In genomic region chr1:74806360-74807311, GRCm38 (mm10) we compare ENCODE assay signal across 8 mouse cellular contexts. TPM values are rescaled to one million over a fixed set of nuclear protein-coding genes. Genes with fewer than 3 reads are reported as not detected.
DNase-seq lines count a peak whose midpoint lies in the region; ATAC-seq and TF ChIP-seq lines count a peak whose summit lies in the region.

No protein-coding gene starts in this region.

- ATAC-seq in lung, embryonic 16.5 days (ENCODE audit: low read depth), result peak; percentile 23; the same call in 1 of the 2 replicates
- peak; percentile 23 for ATAC-seq in forebrain, embryonic 11.5 days (replicated peaks; ENCODE audit: low FRiP score)
- ATAC-seq in megakaryocyte progenitor cell, adult 5-6 weeks (replicated peaks; ENCODE audit: poor library complexity), result no peak

- no peak overlapping the region; the same call in 1 of the 2 replicates for H3K9ac ChIP-seq in lung, embryonic 16.5 days (ENCODE audit: low read length)
- H3K9ac ChIP-seq in forebrain, embryonic 11.5 days (ENCODE audit: low read length), result peak overlapping the region; percentile 33

- H3K36me3 ChIP-seq in lung, embryonic 16.5 days (ENCODE audit: control insufficient read depth, insufficient read depth, low read length), result no peaks in the 10 kb centered on the region
- H3K36me3 ChIP-seq in forebrain, embryonic 11.5 days (ENCODE audit: control insufficient read depth, insufficient read depth, low read length), result no peaks in the 10 kb centered on the region
- H3K36me3 ChIP-seq in myocyte (ENCODE audit: control insufficient read depth, insufficient read depth), result no peaks in the 10 kb centered on the region

- under 1% methylated on average over 34 of the region's 38 CpGs for WGBS in lung, embryonic 16.5 days
- under 1% methylated on average over 38 of the region's 38 CpGs for WGBS in forebrain, embryonic 11.5 days

- no peak for DNase-seq in lung, postnatal 36 days
- DNase-seq in adrenal gland, adult 18-20 months (ENCODE audit: low spot score in 2 of 2), result peak; percentile 59 to 60
- DNase-seq in forebrain, embryonic 11.5 days (ENCODE audit: low spot score), result peak; percentile 75
- DNase-seq in kidney, postnatal 10 days, result peak; percentile 52
- peak; percentile 78 for DNase-seq in testis, postnatal 10 days (ENCODE audit: low spot score)

- H3K27ac ChIP-seq in lung, embryonic 16.5 days (ENCODE audit: low read length), result no peak overlapping the region
- H3K27ac ChIP-seq in forebrain, embryonic 11.5 days (ENCODE audit: low read depth, low read length), result no peak overlapping the region

- peak overlapping the region; percentile 27 for H3K4me3 ChIP-seq in lung, embryonic 16.5 days (ENCODE audit: low read length)
- H3K4me3 ChIP-seq in forebrain, embryonic 11.5 days (ENCODE audit: low read depth, low read length), result peak overlapping the region; percentile 24
- H3K4me3 ChIP-seq in myocyte, result peak overlapping the region; percentile 8

- H3K79me2 ChIP-seq in myocyte (ENCODE audit: control insufficient read depth, insufficient read depth), result no peaks in the 10 kb centered on the region

- no peak for TF ChIP-seq POLR2A in myocyte (IDR thresholded peaks at IDR 0.05; ENCODE audit: insufficient read length, low read depth)

- H3ac ChIP-seq in myocyte (ENCODE audit: control insufficient read depth, insufficient read length), result no peak overlapping the region

- peak overlapping the region; percentile 41 for H3K4me2 ChIP-seq in lung, embryonic 16.5 days (ENCODE audit: low read depth, low read length)
- peak overlapping the region; percentile 51 for H3K4me2 ChIP-seq in forebrain, embryonic 11.5 days (ENCODE audit: low read depth, low read length, severe bottlenecking)
- peak overlapping the region; percentile 97 for H3K4me2 ChIP-seq in myocyte (ENCODE audit: low read depth)

- peaks cover 36% of the 10 kb centered on the region for H3K4me1 ChIP-seq in lung, embryonic 16.5 days (replicated peaks; ENCODE audit: control insufficient read depth, insufficient read depth, low read length)
- H3K4me1 ChIP-seq in forebrain, embryonic 11.5 days (replicated peaks; ENCODE audit: control insufficient read depth, insufficient read depth, low read length), result peaks cover 28% of the 10 kb centered on the region

- H3K27me3 ChIP-seq in lung, embryonic 16.5 days (ENCODE audit: control insufficient read depth, insufficient read depth, low read depth, low read length), result peaks cover 78% of the 10 kb centered on the region
- H3K27me3 ChIP-seq in forebrain, embryonic 11.5 days (ENCODE audit: control insufficient read depth, insufficient read depth, low read length), result peaks cover 68% of the 10 kb centered on the region
- no peaks in the 10 kb centered on the region for H3K27me3 ChIP-seq in myocyte (ENCODE audit: control insufficient read depth, insufficient read depth, insufficient read length)

- no peaks in the 10 kb centered on the region for H3K9me3 ChIP-seq in lung, embryonic 16.5 days (ENCODE audit: control insufficient read depth, low read length)
- H3K9me3 ChIP-seq in forebrain, embryonic 11.5 days (ENCODE audit: control insufficient read depth, low read length), result no peaks in the 10 kb centered on the region

TF ChIP-seq in myocyte, 11 proteins besides CTCF, POLR2A, EP300 and RAD21:
- TF ChIP-seq POLR2AphosphoS2 (IDR thresholded peaks at IDR 0.05; ENCODE audit: insufficient read length, low read depth) (peak; percentile 69), TCF3 (IDR thresholded peaks at IDR 0.05; ENCODE audit: insufficient read length, low read depth) (peak; percentile 10), MYOG (IDR thresholded peaks at IDR 0.05; ENCODE audit: control insufficient read depth in 1 of 3, insufficient read depth in 1 of 3, insufficient read length in 2 of 3, low read depth in 2 of 3) (peak in 2 of 3 experiments; percentile 72 to 89), SRF (IDR thresholded peaks at IDR 0.05; ENCODE audit: control insufficient read depth, insufficient read length, low read depth) (no peak), USF1 (IDR thresholded peaks at IDR 0.05; ENCODE audit: low read depth) (no peak), MYOD1 (IDR thresholded peaks at IDR 0.05; ENCODE audit: control insufficient read depth in 1 of 3, insufficient read length in 2 of 3, low read depth in 2 of 3) (peak in 2 of 3 experiments; percentile 51 to 84), TCF12 (IDR thresholded peaks at IDR 0.05; ENCODE audit: insufficient read depth, poor library complexity, severe bottlenecking) (no peak), E2F4 (IDR thresholded peaks at IDR 0.05; ENCODE audit: insufficient read depth) (no peak)

RNA-seq across cellular contexts. Expression of gene Wnt10a, which starts 15.3 kb away (rescaled TPM):
- polyA plus RNA-seq in lung, embryonic 16.5 days (2015; fragmentation: Nextera tagmentation; extraction: Ambion mirVana), result 0.10 and 0.11 TPM in 2 replicates
- 1 to 10 TPM in 1 of 2 experiments, under 1 TPM in 1; 0.20 to 1.7 TPM for total RNA-seq in adrenal gland, adult 18-20 months (2021)
- polyA plus RNA-seq in forebrain, embryonic 11.5 days (2014; fragmentation: Nextera tagmentation; extraction: Ambion mirVana), result 1.5 and 2.4 TPM in 2 replicates
- polyA plus RNA-seq in myocyte (2012; fragmentation: generic; extraction: Trizol), result 44.0 TPM
- total RNA-seq in megakaryocyte progenitor cell, adult 5-6 weeks (2015), result not detected in 2 replicates
- not detected in 2 replicates for total RNA-seq in megakaryocyte progenitor cell, adult 5-6 weeks (2017)

RNA-seq across cellular contexts. Expression of gene Wnt6, which starts 34.9 kb away (rescaled TPM):
- polyA plus RNA-seq in lung, embryonic 16.5 days (2015; fragmentation: Nextera tagmentation; extraction: Ambion mirVana), result 0.29 and 0.68 TPM in 2 replicates
- 1 to 10 TPM; 2.8 to 2.9 TPM for total RNA-seq in adrenal gland, adult 18-20 months (2021)
- 7.0 and 8.5 TPM in 2 replicates for polyA plus RNA-seq in forebrain, embryonic 11.5 days (2014; fragmentation: Nextera tagmentation; extraction: Ambion mirVana)
- polyA plus RNA-seq in myocyte (2012; fragmentation: generic; extraction: Trizol), result 3.1 TPM
- total RNA-seq in megakaryocyte progenitor cell, adult 5-6 weeks (2015), result 0.07 and 0.17 TPM in 2 replicates
- total RNA-seq in megakaryocyte progenitor cell, adult 5-6 weeks (2017), result 0.74 TPM in 1 of 2 replicates, not detected in the other

RNA-seq across cellular contexts. Expression of gene Cdk5r2, which starts 48.1 kb away (rescaled TPM):
- polyA plus RNA-seq in lung, embryonic 16.5 days (2015; fragmentation: Nextera tagmentation; extraction: Ambion mirVana), result not detected in 2 replicates
- 1 to 10 TPM; 4.1 to 4.8 TPM for total RNA-seq in adrenal gland, adult 18-20 months (2021)
- polyA plus RNA-seq in forebrain, embryonic 11.5 days (2014; fragmentation: Nextera tagmentation; extraction: Ambion mirVana), result 1.2 and 1.4 TPM in 2 replicates
- 0.05 TPM for polyA plus RNA-seq in myocyte (2012; fragmentation: generic; extraction: Trizol)
- total RNA-seq in megakaryocyte progenitor cell, adult 5-6 weeks (2015), result not detected in 2 replicates
- not detected in 2 replicates for total RNA-seq in megakaryocyte progenitor cell, adult 5-6 weeks (2017)

RNA-seq across cellular contexts. Expression of gene Prkag3, which starts 57.6 kb away (rescaled TPM):
- 0.67 and 1.7 TPM in 2 replicates for polyA plus RNA-seq in lung, embryonic 16.5 days (2015; fragmentation: Nextera tagmentation; extraction: Ambion mirVana)
- total RNA-seq in adrenal gland, adult 18-20 months (2021), result under 1 TPM; 0.17 to 0.26 TPM
- polyA plus RNA-seq in forebrain, embryonic 11.5 days (2014; fragmentation: Nextera tagmentation; extraction: Ambion mirVana), result 0.39 TPM in 1 of 2 replicates, not detected in the other
- polyA plus RNA-seq in myocyte (2012; fragmentation: generic; extraction: Trizol), result 24.6 TPM
- not detected in 2 replicates for total RNA-seq in megakaryocyte progenitor cell, adult 5-6 weeks (2015)
- total RNA-seq in megakaryocyte progenitor cell, adult 5-6 weeks (2017), result not detected in 2 replicates

Comparison
In these comparisons a context has a peak if more than half of its experiments do, and no peak if none do; other contexts are left out.
1. H3K4me2 ChIP-seq: peak in every context shown above with its lines; median percentile 97 in myocyte; 51 in forebrain, embryonic 11.5 days; 41 in lung, embryonic 16.5 days.
2. RNA of gene Wnt10a, which starts 15.3 kb away (polyA plus RNA-seq): 44.0 TPM in myocyte (single experiment); 1.5 to 2.4 TPM in forebrain, embryonic 11.5 days and 0.10 to 0.11 TPM in lung, embryonic 16.5 days; every median in the first group is over 10 times any median in the second.
3. Peak in every context shown above with its lines, with median percentiles within 50 percentile points of each other: H3K4me3 ChIP-seq.